ENCODE assay signal across 11 mouse cellular contexts in genomic region chrX:101733828-101734319, GRCm38 (mm10). TPM values are rescaled to one million over a fixed set of nuclear protein-coding genes. Genes with fewer than 3 reads are reported as not detected.
DNase-seq lines count a peak whose midpoint lies in the region; ATAC-seq and TF ChIP-seq lines count a peak whose summit lies in the region.
"Had no signal": no experiment of that assay in that cellular context is flagged by ENCODE, and none has a peak within 500 bp of the region (broad histone marks: within the 10 kb centered on the region; RNA-seq: fewer than 3 reads in every experiment).

Gene Cxcr3 (minus strand): TSS chrX:101734269.

- H3K9me3 ChIP-seq in hindbrain, postnatal 0 days (ENCODE audit: low read length) = no peaks in the 10 kb centered on the region
- no peaks in the 10 kb centered on the region for H3K9me3 ChIP-seq in hindbrain, embryonic 12.5 days (replicated peaks)
- H3K9me3 ChIP-seq in MEL (replicated peaks; ENCODE audit: insufficient read depth, low read length) = no peaks in the 10 kb centered on the region
- no peaks in the 10 kb centered on the region for H3K9me3 ChIP-seq in embryonic facial prominence, embryonic 10.5 days
- H3K9me3 ChIP-seq: heart, embryonic 13.5 days; neural tube, embryonic 12.5 days had no signal

- no peak within 1 kb of the TSS for H3K9ac ChIP-seq in hindbrain, postnatal 0 days (replicated peaks; ENCODE audit: low read length)
- H3K9ac ChIP-seq in hindbrain, embryonic 12.5 days = no peak within 1 kb of the TSS
- no peak within 1 kb of the TSS for H3K9ac ChIP-seq in MEL (ENCODE audit: control insufficient read depth, low read depth, low read length, poor library complexity, severe bottlenecking)
- H3K9ac ChIP-seq: heart, embryonic 13.5 days; neural tube, embryonic 12.5 days had no signal

- no peak for TF ChIP-seq CTCF in hindbrain, postnatal 0 days (IDR thresholded peaks at IDR 0.05; ENCODE audit: low read depth)
- TF ChIP-seq CTCF in MEL (IDR thresholded peaks at IDR 0.05 in 2 of 3, conservative IDR thresholded peaks at IDR 0.05 in 1 of 3; ENCODE audit: control insufficient read depth in 1 of 3, insufficient read depth in 1 of 3, low read depth in 2 of 3, low read length in 3 of 3, poor library complexity in 1 of 3, severe bottlenecking in 1 of 3) = no peak

- no peak within 1 kb of the TSS for H3K27ac ChIP-seq in hindbrain, postnatal 0 days
- H3K27ac ChIP-seq in hindbrain, embryonic 12.5 days = no peak within 1 kb of the TSS
- H3K27ac ChIP-seq in MEL (ENCODE audit: control insufficient read depth, low read depth, low read length) = no peak within 1 kb of the TSS
- H3K27ac ChIP-seq in embryonic facial prominence, embryonic 10.5 days (replicated peaks) = no peak within 1 kb of the TSS
- H3K27ac ChIP-seq: heart, embryonic 13.5 days; neural tube, embryonic 12.5 days had no signal

- 0 out of 4 replicates have a peak, but pooled peaks of 1 of the 2 experiments have one; percentile 13 for TF ChIP-seq EP300 in MEL (IDR thresholded peaks at IDR 0.05; ENCODE audit: low read depth in 1 of 2, low read length in 2 of 2)

- 0 out of 2 replicates have a peak, but pooled peaks have one; percentile 15 for ATAC-seq in hindbrain, postnatal 0 days
- ATAC-seq in hindbrain, embryonic 12.5 days (ENCODE audit: low FRiP score) = no peak
- ATAC-seq: Patski had no signal

- TF ChIP-seq POLR2A in MEL (IDR thresholded peaks at IDR 0.05; ENCODE audit: control insufficient read depth in 1 of 2, insufficient read depth in 1 of 2, low read depth in 1 of 2, low read length in 2 of 2, poor library complexity in 1 of 2) = no peak

- H3K79me2 ChIP-seq in MEL (ENCODE audit: control insufficient read depth, insufficient read depth, low read length, poor library complexity) = no peaks in the 10 kb centered on the region

- peak; percentile 36 for DNase-seq in hindbrain, postnatal 0 days (ENCODE audit: low spot score)
- peak; percentile 46 for DNase-seq in MEL (ENCODE audit: low read depth, low spot score)
- peak; percentile 16 for DNase-seq in embryonic facial prominence, embryonic 10.5 days (ENCODE audit: low spot score)
- DNase-seq in kidney, postnatal 36 days = peak; percentile 44 to 59
- DNase-seq in natural killer cell, adult 2 months (ENCODE audit: low spot score in 2 of 2) = peak; percentile 63 to 67
- DNase-seq in left cerebral cortex, adult 9 months (ENCODE audit: low spot score in 2 of 2) = no peak
- DNase-seq in embryo, embryonic 9.5 days (ENCODE audit: extremely low spot score) = no peak

- H3K4me3 ChIP-seq in hindbrain, postnatal 0 days (ENCODE audit: low read length) = no peak within 1 kb of the TSS
- no peak within 1 kb of the TSS for H3K4me3 ChIP-seq in hindbrain, embryonic 12.5 days
- H3K4me3 ChIP-seq in MEL (ENCODE audit: control insufficient read depth in 1 of 2, insufficient read depth in 1 of 2, low read depth in 2 of 2, low read length in 2 of 2) = peak within 1 kb of the TSS in 1 of 2 experiments; percentile 15; a peak in 1 of 4 replicates
- no peak within 1 kb of the TSS for H3K4me3 ChIP-seq in embryonic facial prominence, embryonic 10.5 days
- H3K4me3 ChIP-seq: heart, embryonic 13.5 days; neural tube, embryonic 12.5 days had no signal

- no peaks in the 10 kb centered on the region; the same call in 1 of the 2 replicates for H3K27me3 ChIP-seq in hindbrain, postnatal 0 days (ENCODE audit: insufficient read depth, low read length)
- peaks cover 25% of the 10 kb centered on the region for H3K27me3 ChIP-seq in hindbrain, embryonic 12.5 days
- no peaks in the 10 kb centered on the region; a peak in 1 of 4 replicates for H3K27me3 ChIP-seq in MEL (ENCODE audit: control insufficient read depth in 1 of 2, insufficient read depth in 2 of 2, low read length in 2 of 2)
- H3K27me3 ChIP-seq in embryonic facial prominence, embryonic 10.5 days (replicated peaks; ENCODE audit: low read depth, poor library complexity, severe bottlenecking) = peaks cover 93% of the 10 kb centered on the region
- H3K27me3 ChIP-seq: neural tube, embryonic 12.5 days had no signal

- H3K4me2 ChIP-seq in hindbrain, postnatal 0 days (ENCODE audit: low read depth, low read length) = no peak within 1 kb of the TSS
- no peak within 1 kb of the TSS for H3K4me2 ChIP-seq in hindbrain, embryonic 12.5 days (replicated peaks)
- H3K4me2 ChIP-seq: heart, embryonic 13.5 days; neural tube, embryonic 12.5 days had no signal

- H3K4me1 ChIP-seq in hindbrain, postnatal 0 days (ENCODE audit: insufficient read depth, low read length) = no peaks in the 10 kb centered on the region
- H3K4me1 ChIP-seq in hindbrain, embryonic 12.5 days = no peaks in the 10 kb centered on the region
- peaks cover 0 to 6% of the 10 kb centered on the region in 2 experiments; a peak in 1 of 4 replicates for H3K4me1 ChIP-seq in MEL (ENCODE audit: control insufficient read depth in 1 of 2, insufficient read depth in 2 of 2, low read length in 2 of 2)
- H3K4me1 ChIP-seq in embryonic facial prominence, embryonic 10.5 days = no peaks in the 10 kb centered on the region
- H3K4me1 ChIP-seq: neural tube, embryonic 12.5 days had no signal

- no peaks in the 10 kb centered on the region for H3K36me3 ChIP-seq in hindbrain, postnatal 0 days (ENCODE audit: insufficient read depth, low read length)
- H3K36me3 ChIP-seq in hindbrain, embryonic 12.5 days = no peaks in the 10 kb centered on the region
- H3K36me3 ChIP-seq in MEL (ENCODE audit: control insufficient read depth in 1 of 2, insufficient read depth in 2 of 2, low read length in 2 of 2) = no peaks in the 10 kb centered on the region
- H3K36me3 ChIP-seq in embryonic facial prominence, embryonic 10.5 days (replicated peaks) = no peaks in the 10 kb centered on the region
- H3K36me3 ChIP-seq: heart, embryonic 13.5 days; neural tube, embryonic 12.5 days had no signal

- TF ChIP-seq RAD21 in MEL (IDR thresholded peaks at IDR 0.05; ENCODE audit: low read depth, low read length) = no peak

- WGBS in hindbrain, postnatal 0 days = 54% methylated on average over 11 of the region's 11 CpGs
- WGBS in hindbrain, embryonic 12.5 days = 70% methylated on average over 11 of the region's 11 CpGs
- WGBS in embryonic facial prominence, embryonic 10.5 days = 67% methylated on average over 11 of the region's 11 CpGs

TF ChIP-seq in MEL, 35 proteins besides CTCF, POLR2A, EP300 and RAD21:
- TF ChIP-seq TAL1 (IDR thresholded peaks at IDR 0.05; ENCODE audit: low read length) (no peak), BHLHE40 (IDR thresholded peaks at IDR 0.05; ENCODE audit: borderline replicate concordance, low read depth, low read length) (peak; percentile 48; the same call in 1 of the 2 replicates)

RNA-seq across cellular contexts. Expression of gene Cxcr3, which starts in this region (rescaled TPM):
- 0.16 TPM in 1 of 2 replicates, not detected in the other for total RNA-seq in hindbrain, postnatal 0 days (2014; rRNA removed)
- 0.08 and 0.30 TPM in 2 replicates for polyA plus RNA-seq in hindbrain, postnatal 0 days (2015; fragmentation: Nextera tagmentation; extraction: Ambion mirVana)
- not detected in 2 replicates for polyA plus RNA-seq in hindbrain, embryonic 12.5 days (2016; fragmentation: Nextera tagmentation; extraction: Ambion mirVana)
- not detected in 2 replicates for total RNA-seq in MEL (2012; rRNA removed)
- under 1 TPM in 1 of 2 experiments, not detected in 1; 0.04 TPM for polyA plus RNA-seq in MEL (2012; ENCODE audit: insufficient read depth in 1 of 2, insufficient read length in 2 of 2, low read depth in 1 of 2, low replicate concordance in 2 of 2, missing spikeins in 1 of 2)
- polyA plus RNA-seq in embryonic facial prominence, embryonic 10.5 days (2016; fragmentation: Nextera tagmentation; extraction: Ambion mirVana) = 0.11 and 0.14 TPM in 2 replicates
- polyA plus RNA-seq: Patski had no signal

Comparison
In these comparisons a context has a peak if more than half of its experiments do, and no peak if none do; other contexts are left out.
1. Peak in DNase-seq and ATAC-seq in hindbrain, postnatal 0 days; RNA of the gene not detected or under 1 TPM.
2. Peak in DNase-seq in MEL; RNA of the gene not detected or under 1 TPM.
3. Peak in DNase-seq in embryonic facial prominence, embryonic 10.5 days; RNA of the gene not detected or under 1 TPM.
4. DNase-seq: peak in kidney, postnatal 36 days (2 of 2) and natural killer cell, adult 2 months (2 of 2); none in left cerebral cortex, adult 9 months (0 of 2) and embryo, embryonic 9.5 days (single experiment).